Mouse (Mus musculus) lung, postnatal 0 days (tissue): Measurements from ENCODE around the gene Gucd1.

Experiments
- CTCF ChIP-seq: IDR thresholded peaks from 2 replicates; pipeline ENCODE4 v1.5.1; 2016; ENCODE audit warnings: antibody characterized with exemption, mild to moderate bottlenecking
- EP300 ChIP-seq: IDR thresholded peaks from 2 replicates; pipeline ENCODE4 v1.6.1; 2016; ENCODE audit warnings: antibody characterized with exemption, mild to moderate bottlenecking, control low read depth

GRCm38 (mm10) chr10:75337231-75337630 is 180.5 kb downstream of the Gucd1 start:
- no peak for TF ChIP-seq CTCF
- no peak for TF ChIP-seq EP300
